Mouse (Mus musculus) natural killer cell, adult 2 months (primary cell): ENCODE data around the gene Gm3336.

ENCODE experiments used
- DNase-seq, 2 experiments: peaks; one replicate each; pipeline ENCODE4 v3.0.0; 2022; ENCODE audit warnings: low spot score in 2 of 2

Gene Gm3336

DNA sequence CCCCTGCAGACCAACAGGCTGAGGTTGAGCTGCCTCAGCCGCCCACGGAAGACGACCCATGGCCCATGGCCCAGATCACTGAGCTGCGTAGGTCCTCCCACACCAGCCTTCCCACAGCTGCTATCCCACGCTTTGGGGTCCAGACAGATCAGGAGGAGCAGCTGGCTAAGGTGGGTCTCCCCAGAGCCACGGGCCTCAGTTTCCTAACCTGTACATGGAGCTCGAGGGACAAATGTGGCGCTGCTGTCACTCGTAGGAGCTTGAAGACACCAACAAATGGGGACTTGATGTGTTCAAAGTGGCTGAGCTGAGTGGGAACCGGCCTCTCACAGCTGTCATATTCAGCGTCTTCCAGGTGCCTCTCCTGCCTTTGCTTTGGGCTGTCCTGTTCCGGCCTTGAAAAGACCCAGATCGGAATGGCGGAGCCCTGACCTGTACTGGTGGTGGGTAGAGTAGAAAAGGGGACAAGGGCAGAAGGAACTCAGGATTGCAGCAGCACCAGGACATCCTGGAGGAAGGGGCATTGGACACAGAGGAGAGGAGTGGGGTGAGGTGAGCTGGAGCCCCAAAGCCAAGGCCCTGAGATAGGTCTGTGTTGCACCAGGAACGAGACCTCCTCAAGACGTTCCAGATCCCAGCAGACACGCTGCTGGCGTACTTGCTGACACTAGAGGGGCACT lies 29.0 kb downstream of the Gm3336 start:
- no peak for DNase-seq

DNA sequence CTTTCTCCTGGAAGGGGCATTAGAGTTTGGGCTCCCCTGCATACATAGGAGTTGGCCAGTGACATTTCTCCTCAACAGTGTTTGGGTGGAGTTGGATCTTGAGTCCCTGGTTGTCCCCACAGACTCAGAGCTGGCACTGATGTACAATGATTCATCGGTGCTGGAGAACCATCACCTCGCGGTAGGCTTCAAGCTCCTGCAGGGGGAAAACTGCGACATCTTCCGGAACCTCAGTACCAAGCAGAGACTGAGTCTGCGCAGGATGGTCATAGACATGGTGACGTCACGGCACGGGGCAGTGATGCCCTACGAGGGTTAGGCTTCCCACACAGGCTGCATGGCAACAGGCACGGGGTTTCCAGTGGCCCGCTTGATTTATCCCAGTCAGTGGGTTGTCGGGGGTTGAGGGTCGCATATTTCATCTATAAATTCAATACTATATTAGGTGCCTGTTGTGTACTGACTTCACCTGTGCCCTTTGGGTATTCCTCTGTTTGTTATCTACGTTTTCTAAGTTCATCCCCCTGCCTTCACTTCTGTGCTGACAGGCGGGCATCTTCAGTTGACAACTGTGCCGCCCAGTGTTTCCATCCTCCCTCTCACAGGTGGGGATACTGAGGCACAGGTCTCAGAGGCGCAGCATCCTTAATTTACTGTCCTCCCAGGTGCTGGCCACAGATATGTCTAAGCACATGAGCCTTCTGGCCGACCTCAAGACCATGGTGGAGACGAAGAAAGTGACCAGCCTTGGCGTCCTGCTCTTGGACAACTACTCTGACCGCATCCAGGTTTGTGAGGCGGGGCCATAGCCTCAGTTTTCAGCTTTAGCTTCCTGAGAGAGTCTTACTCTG lies 30.1 kb downstream of the Gm3336 start:
- no peak for DNase-seq

DNA sequence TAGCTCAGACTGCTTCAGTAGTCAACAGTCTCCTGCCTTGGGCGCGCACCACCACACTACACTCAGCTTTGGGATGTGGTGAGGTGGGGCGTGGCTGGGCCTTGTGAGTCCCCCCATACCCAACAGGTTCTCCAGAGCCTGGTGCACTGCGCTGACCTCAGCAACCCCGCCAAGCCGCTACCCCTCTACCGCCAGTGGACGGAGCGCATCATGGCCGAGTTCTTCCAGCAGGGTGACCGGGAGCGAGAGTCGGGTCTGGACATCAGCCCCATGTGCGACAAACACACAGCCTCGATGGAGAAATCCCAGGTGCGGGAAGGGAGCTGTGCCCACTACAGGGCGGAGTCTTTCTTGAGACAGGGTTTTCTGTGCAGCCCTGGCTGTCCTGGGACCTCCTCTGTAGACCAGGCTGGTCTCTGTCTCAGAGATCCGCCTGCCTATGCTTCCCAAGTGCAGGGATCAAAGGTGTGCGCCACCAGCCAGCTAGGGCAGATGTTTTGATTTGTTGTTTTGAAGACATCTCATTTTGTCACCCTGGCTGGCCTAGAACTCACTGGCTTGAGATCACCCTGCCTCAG lies 30.8 kb downstream of the Gm3336 start:
- no peak for DNase-seq

DNA sequence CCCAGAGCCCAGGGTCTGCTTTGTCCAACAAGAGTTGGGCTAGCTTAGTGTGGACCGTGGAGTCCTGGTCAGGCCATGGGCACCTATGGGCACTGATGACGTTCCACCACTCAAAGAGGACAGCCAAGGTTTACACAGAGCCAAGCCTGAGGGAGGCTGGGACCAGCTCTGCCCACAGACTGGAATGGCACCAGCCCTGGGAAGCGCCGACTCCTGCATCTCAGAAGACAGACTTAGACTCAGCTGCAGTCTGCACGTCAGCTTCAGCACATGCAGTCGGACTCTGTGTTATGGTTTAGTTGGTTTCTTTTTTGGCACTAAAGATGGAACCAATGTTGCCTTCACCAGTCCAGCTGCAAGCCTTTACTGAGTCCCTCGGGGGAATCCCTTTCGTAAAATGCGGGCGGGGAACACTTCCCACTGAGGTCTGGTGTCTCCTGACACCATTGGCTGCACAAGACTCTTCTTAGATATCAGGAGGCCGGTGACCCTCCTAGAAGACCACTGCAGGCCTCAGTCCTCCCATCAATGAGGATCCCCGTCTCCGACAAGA lies 31.9 kb downstream of the Gm3336 start:
- DNase-seq: no peak

DNA sequence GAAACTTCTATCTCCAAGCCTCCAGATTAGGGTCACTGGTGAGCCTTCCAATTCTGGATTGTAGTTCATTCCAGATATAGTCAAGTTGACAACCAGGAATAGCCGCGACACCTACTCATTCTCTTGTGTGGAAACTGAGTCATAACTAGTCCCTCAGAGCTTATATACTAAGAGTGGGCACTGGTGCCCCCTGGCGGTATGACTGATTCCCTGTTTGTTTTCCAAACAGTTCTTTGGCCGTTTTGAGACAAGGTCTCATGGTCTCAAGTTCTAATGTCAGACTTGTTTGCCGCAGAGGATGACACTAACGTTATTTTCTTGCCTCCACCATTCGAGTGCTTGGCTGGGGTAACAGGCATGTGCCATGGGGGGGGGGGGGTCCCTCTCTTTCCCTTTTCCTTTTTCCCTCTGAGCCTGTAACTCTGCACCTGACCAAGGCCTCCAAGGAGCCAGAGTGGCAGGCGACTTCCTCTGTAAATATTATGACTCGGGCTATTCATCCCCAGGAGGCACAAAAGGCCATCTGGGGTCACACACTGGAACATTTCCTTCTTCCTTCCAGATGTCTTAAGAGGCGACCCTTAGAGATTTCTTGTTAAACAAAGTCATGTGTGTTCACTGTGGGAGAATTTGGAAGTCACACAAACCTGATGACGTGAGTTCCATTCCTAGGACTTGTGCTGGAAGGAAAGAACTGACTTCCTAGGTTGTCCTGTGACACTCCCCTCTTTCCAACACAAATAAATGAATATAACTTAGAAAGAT lies 33.8 kb downstream of the Gm3336 start:
- peak; percentile 52 to 71 for DNase-seq

DNA sequence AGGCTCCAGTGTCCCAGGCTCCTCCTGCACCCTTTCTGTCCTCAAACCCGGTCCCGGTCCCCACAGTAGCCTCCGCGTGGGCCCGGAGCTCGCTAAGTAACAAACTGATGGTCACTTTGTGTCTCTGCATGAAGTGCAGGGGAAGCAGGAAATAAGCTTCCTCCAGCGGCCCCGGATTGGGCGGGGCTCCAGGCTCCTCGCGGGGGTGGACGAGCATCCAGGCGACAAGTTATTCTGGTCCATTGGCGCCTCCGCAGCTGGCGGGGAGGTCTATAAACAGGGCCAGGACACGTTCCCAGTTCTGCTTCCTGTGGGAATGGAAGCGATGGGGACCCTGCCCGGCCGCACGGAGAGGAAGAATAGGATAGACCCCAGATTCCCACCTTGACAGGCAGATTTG lies 34.8 kb downstream of the Gm3336 start:
- DNase-seq: peak in 1 of 2 experiments; percentile 57

DNA sequence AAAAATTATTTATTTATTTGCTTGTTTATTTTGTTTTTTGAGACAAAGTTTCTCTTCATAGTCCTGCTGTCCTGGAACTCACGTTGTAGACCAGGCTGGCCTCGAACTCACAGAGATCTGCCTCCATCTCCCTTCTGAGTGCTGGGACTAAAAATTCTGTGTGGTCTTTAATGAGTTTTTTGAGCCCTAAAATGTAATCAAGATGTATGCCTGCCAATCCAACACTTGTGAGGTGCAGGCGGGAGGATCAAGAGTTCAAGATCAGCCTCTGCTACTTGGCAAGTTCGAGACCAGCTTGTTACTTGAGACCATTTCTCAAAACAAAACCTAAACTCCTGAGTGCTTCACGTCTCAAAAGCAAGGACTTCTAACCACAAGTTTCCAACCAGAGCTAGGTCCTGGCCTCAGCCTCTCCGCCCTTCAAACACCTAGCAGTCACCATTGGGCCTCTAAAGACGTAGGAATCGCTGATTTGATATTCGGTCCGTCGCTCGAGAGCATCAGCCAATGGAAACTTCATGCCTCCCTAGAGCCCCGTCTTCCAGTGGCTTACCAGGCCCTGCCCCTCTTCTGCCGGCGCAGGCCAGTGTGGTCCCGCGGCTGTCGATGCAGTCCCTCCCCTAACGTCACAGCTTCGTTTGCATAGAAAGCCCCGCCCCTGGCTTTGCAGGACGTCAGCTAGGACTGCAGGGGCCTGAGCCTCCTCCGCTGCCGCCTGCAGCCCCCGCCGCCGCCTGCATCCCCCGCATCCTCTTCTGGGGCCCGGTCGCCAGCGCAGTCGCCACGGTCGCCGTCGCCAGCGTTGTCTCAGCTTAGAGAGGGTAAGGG lies 35.9 kb downstream of the Gm3336 start, which contains the start of gene Rab3a:
Gene Rab3a (plus strand): TSS at position 637 of the 828 bp plus-strand sequence.
- peak; percentile 97 for DNase-seq

DNA sequence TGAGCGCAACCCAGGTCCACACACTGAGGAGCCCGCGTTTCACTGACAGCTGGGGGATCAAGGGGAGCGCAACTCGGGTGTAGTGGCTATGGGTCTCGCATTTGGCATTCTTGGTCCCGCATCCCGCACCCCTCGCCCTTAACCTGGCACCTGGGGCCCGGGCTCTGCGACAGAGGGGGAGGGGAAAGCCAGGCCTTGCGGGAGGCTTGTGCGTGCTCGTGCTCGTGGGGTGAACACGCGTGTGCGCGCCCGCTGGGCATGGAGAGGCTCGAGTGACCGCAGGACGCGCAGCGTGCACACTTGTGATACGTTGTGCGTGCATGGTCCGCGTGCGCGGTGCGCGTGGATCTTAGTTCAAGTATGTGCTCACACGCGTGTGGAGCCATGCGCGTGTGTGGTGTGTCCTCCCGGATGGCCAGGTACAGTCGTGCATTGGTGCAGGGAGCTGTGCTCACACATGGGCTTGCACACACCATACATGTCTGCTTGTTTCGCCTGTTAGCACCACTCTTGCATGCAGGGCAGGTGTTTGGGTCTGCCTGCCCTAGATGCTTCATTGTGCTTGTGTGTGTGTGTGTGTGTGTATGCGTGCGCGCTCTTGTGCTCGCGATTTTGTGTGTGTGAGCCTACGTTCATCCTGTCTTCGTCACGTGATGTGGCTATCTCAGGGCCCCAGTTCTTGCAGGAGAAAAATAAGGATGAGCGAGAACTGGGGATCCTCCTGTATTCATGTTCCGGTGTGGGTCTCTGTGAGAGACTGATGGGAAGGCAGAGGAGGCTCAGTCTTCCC lies 36.7 kb downstream of the Gm3336 start:
- no peak for DNase-seq

DNA sequence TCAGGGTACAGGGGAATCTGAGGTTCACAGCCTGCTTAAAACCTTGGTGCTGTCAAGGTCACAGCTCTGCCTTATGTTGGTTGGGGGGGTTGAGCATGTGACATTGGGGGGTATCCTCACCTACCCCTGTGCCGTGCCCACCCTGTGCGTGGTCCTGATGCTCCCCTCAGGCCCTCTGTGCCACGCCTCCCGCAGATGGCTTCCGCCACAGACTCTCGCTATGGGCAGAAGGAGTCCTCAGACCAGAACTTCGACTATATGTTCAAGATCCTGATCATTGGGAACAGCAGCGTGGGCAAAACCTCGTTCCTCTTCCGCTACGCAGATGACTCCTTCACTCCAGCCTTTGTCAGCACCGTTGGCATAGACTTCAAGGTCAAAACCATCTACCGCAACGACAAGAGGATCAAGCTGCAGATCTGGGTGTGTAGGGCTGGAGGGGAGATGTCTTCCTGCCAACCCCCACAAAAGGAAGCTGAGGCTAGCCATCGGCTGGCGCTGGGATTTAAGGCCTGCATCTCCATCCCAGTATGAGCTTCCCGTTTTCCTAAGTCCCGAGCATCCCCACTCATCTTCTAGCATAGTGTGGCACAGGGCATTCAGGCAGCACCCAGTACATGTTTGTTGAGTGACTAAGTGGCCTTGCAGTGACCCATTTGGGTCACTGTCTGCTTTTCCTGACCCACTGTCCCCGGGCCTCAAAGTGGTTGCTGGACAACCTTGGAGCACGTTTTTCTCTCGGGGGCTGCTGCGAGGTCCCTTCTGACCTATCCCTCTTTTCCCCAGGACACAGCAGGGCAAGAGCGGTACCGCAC lies 37.5 kb downstream of the Gm3336 start:
- DNase-seq: no peak

DNA sequence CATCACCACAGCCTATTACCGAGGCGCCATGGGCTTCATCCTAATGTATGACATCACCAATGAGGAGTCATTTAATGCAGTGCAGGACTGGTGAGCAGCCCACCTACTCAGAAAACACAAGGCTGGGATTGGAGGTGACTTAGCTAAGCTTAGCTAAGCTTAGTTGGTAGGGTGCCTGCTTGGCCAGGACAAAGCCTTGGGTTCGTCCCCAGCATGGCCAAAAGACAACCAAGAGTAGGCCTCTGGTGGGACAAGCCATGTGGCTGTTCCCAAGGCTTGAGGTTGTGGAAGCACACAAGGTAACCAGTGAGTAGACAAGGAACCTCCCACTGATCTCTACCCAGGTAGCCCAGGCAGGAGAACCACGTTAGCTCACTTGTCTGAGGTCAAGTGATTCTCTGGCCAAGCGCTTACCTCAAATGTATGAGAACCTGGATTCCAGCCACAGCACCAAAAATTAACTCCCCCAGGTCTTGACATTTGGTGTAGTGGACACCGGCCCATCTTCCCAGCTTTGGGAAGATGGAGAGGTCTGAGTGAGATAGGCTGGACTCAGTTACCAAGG lies 38.2 kb downstream of the Gm3336 start:
- no peak for DNase-seq

DNA sequence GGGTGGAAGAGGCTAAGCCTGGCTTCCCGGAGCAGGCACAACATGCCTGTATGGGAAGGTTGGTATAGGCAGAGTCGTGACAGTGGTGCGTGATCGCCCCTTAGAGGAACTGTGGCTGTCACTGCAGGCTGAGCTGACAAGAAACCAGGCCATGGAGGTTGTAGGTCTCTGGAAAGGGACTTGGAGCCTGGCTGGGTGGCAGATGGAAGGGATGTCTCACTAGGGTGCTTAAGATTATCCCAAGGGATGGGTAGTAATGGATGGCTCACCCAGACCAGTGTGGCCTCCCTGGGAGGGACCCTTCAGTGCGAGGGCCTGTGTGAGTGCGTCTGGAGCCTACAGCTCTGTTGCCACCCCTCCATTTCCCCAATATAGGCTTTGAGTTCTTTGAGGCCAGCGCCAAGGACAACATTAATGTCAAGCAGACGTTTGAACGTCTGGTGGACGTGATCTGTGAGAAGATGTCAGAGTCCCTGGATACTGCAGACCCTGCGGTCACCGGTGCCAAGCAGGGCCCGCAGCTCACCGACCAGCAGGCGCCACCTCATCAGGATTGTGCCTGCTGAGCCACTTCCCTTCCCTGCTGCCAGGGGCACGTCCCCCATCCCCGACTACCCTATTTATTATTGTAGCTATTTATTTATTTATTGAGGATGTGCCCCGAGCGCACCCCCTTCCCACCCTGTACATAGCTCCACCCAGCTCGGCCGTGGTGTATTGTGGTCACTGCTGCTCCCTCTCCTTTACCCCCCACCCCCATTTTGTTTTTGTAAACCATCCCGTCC lies 39.4 kb downstream of the Gm3336 start:
- no peak for DNase-seq

DNA sequence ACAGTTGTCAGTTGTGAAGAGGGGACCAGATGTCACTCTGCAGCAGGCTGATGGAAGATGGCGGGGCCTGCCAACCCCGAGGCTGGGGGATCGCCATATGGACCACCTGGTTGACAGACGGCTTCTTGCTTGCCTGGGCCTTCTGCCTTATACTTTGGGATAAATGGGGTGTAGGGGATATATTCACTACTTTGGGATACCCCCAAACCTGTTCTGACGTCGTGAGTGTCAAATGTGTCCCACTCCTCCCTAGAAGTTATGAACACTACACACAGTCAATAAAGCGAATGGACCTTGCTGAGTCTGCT lies 39.9 kb downstream of the Gm3336 start:
- no peak for DNase-seq

DNA sequence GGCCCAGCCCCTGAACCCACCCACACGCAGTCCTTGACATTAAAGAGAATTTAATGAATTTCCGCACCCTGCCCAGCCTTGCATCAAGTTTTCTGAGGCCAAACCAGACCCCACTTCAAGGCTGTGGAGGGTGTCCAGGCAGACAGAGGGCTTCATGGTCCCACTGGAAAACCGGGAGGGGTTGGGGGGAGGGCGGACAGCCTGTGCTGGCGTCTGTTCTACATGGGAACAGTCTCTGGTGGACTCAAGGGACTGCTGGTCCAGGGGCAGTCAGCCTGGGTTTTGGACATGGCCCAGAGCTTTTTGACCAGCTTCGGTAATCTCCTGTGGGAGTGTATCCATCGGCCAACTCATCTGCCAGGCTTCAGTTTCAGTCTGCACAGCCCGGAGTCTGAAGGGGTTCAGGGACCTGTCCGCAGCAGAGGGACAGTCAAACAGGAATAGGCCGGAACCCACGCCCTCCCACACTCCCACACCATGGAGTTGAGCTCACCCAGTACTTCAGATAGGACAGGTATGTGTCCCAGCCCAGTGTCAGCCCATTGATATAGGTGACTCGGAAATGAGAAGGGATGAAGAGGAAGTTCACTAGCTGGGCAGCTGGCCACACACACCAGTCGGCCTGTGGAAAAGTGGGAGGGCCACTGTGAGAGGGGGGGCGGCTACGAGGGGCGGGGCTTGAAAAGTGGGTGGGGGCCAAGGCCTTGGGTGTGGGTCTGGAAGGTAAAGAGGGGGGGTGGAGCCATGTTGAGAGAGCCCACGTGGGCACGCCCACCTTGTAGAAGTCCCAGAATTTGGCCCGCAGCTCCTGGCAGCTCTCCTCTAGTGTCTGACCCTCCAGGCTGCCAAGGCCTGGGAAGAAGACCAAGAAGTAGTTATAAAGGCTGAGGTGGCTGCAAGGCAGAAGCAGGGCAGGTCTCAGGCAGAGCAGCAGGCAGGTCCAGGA lies 40.5 kb downstream of the Gm3336 start:
- no peak for DNase-seq

DNA sequence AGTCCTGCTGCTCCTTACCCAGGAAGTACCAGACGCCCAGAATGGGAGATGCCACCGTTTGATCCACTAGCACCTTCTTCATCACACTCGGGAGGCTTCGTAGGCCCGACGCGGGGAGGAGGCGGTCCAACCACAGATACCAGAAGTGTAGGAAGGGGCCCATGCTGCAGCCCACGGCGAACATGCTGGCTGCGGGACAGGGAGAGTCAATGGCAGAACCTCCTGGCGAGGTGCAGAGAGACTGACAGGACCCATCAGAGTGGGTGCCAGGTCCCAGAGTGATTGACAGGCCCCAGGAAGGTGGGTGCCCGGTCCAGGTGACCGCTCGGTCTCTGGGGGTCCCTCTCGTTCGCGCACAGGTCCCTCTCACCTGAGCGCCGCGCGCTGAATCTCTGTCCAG lies 42.0 kb downstream of the Gm3336 start:
- no peak for DNase-seq

DNA sequence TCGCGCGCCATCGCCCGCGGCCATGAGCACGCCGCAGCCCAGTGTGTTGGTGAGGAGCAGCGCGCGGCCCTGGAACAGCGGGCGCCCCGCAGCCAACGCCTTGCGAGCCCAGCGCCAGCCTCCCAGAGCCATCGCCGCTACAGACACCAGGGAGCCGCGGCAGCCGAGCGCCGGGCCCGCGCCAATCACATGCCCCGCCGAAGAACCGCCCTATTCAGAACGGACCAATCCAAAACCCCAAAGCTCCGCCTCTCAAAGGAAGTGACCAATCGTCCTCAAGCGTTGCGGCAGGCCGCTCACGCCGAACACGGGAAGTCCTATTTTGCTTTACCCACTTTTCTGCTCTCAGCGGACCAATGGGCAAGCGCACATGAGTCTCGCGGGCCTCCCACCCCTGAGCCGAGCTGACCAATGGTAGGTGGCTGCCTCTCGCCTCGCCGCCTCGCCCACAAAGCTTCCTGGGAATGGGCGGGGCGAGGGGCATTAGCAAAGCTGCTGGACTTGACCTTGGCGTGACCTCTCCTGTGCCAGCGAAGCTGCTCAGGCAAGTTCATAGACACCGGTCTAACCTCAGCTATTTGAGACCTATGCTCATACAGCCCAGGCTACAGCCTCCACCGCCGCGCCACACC lies 42.5 kb downstream of the Gm3336 start, which contains the start of gene Mpv17l2:
Gene Mpv17l2 (minus strand): TSS at position 172 of the 632 bp plus-strand sequence.
- DNase-seq: peak; percentile 95 to 96

DNA sequence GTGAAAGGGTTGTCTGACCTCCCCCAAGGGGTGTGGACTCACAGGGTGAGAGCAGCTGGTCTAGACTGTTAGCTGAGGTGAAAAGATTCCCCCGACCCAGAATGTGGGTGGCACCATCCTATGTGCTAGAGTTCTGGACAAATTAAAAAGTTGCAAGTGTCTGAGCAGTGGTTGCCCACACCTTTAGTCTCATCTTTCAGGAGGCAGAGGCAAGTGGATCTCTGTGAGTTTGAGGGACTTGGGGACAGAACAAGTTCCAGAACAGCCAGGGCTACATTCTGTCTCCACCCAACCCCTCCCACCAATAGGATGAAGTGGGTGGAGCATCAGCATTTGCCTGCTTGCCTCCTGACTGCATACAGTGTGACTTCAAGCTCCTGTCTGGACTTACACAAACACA lies 43.8 kb downstream of the Gm3336 start:
- no peak for DNase-seq
